Mouse (Mus musculus) lung, postnatal 0 days (tissue): ENCODE results near the gene Zfp598.

ENCODE experiments used
- CTCF ChIP-seq: IDR thresholded peaks from 2 replicates; pipeline ENCODE4 v1.5.1; 2016; ENCODE audit warnings: antibody characterized with exemption, mild to moderate bottlenecking
- EP300 ChIP-seq: IDR thresholded peaks from 2 replicates; pipeline ENCODE4 v1.6.1; 2016; ENCODE audit warnings: antibody characterized with exemption, mild to moderate bottlenecking, control low read depth

DNA sequence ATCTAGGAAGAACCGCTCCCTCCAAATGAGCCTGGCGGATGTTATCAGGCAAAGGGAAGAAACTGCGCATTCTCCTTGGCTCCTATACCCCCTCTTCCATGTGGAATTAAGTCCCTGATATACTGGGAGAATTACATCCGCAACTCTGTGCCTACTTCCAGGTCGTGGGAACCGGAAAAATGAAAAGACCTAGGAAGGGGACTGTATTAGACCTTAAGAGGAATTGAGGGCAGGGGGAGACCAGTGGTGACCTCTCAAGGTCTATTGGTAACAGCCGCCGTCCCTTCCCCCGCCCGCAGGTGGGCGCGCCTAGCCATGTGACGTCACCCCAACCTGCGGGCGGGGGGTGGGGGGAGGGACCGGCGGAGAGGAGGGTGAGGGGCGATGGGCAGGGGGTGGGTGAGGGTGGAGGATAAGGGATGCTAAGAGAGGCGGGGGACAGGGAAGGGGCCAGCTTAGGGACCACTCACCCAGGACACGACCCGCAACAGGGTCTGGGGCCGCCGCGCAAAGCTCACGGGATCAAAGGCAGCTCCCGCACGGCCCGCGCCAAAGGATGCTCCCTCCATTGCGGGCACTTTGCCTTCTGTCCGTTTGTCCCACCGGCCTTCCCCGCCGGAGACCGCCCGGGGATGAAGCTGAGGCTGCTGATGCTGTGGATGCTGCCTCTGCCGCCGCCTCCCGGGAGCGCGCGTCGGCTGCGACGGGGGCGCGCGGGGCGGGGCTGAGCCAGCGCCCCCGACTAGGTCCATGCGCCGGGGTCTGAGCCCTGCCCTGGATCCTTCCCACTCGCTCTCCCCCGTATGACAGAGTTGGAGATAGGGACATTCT is 20.0 kb downstream of the Zfp598 start, which contains the start of gene Syngr3:
- TF ChIP-seq CTCF (no peak), EP300 (no peak)
